Mouse (Mus musculus) T-cell, adult 2 months (primary cell): ENCODE measurements at regions not wholly inside any gene's neighbourhood (a gene's known extent, or its start where the extent isn't known, plus 50 kb on each side); places are given as distances from the start of the nearest gene placed in this dataset.

Experiments used
- DNase-seq: peaks from one replicate; pipeline ENCODE4 v3.0.0; 2022; ENCODE audit warnings: low spot score

DNA sequence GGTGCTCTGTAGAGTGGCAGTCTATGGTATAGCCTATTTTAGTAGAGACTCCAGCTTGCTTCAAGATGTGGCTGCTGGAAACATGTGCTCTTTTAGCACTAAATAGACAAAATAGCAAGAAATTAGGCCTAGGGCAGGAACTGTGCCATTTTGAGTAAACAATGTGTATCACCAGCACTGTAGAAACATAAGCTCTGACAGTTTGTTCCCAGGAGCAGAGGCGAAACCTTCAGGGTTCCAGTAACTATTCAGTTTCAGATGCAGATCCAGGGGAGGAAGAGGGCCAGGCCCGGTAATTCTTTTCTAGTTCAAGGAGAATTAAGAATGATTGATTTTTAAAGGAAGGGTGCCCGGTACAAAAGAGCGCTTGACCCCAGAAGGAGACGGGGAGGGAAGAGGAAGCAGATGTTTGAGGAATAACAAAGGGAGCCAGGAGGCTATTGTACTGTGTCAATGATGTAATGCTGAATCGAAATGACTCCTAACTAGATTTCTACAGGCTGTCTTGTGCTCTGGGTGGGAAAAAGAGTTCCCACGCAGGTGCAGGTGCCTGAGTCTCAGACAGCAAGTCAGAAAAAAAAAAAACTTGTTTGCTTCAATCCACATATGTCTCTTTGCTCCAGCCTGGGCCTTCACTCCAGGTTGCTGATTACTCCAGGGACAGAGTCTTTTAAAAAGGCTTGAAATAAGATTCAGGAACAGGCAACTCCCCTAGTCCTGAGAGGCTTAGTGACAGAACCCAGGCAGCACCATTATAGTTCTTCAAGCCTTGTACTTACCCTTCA, 57.4 kb upstream of the Tex13c2 start:
- no peak for DNase-seq
